Mouse (Mus musculus): ENCODE data around the gene Lmntd1.

DNA sequence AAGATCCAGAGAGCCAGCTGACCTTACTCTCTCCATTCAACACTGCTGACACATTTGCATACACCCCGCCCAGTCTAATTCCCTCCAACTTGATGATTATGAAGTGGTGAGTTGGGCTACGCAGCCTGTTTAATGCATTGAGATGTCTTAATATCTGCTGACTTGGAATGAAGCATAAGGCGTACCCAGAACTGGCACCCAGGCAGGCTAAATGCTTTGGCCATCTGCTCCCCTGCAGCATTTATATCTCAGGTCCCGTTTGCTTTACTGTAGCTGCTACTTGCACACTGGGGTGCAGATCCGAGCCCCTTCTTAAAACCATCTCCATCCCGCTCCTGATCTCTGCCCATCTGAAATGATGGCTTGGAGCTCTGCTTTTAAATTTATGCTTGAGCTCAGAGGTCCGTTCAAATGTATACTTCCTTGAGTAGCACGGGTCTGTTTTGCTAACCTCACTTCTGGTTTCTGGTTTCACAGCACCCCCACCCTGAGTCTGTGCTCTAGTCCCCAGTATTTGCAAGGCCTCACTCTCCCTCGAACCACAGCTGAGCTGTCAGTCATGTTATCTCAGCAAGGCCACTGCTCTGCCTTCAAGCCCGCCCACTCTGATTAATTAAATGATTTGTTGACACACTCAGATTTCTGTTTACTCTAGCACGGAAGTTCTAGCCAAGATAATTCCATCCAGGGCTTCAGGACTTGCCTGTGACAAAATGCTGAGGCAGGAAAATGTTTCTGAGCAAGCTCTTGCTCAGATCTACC lies 15.1 kb downstream of the Lmntd1 start:
- TF ChIP-seq MYOG (IDR thresholded peaks at IDR 0.05; ENCODE audit: control insufficient read depth in 1 of 3, insufficient read depth in 1 of 3, insufficient read length in 2 of 3, low read depth in 2 of 3) (no peak), USF1 (IDR thresholded peaks at IDR 0.05; ENCODE audit: low read depth) (no peak), POLR2A (IDR thresholded peaks at IDR 0.05; ENCODE audit: insufficient read length, low read depth) (no peak), E2F4 (IDR thresholded peaks at IDR 0.05; ENCODE audit: insufficient read depth) (no peak), TCF12 (IDR thresholded peaks at IDR 0.05; ENCODE audit: insufficient read depth, poor library complexity, severe bottlenecking) (no peak), MAX (IDR thresholded peaks at IDR 0.05; ENCODE audit: low read depth) (no peak), TCF3 (IDR thresholded peaks at IDR 0.05; ENCODE audit: insufficient read length, low read depth) (no peak), REST (IDR thresholded peaks at IDR 0.05; ENCODE audit: insufficient read depth, insufficient read length) (no peak), POLR2AphosphoS2 (IDR thresholded peaks at IDR 0.05; ENCODE audit: insufficient read length, low read depth) (no peak), SRF (IDR thresholded peaks at IDR 0.05; ENCODE audit: control insufficient read depth, insufficient read length, low read depth) (no peak), CEBPB (IDR thresholded peaks at IDR 0.05; ENCODE audit: insufficient read depth, poor library complexity, severe bottlenecking) (no peak), MYOD1 (IDR thresholded peaks at IDR 0.05; ENCODE audit: control insufficient read depth in 1 of 3, insufficient read length in 2 of 3, low read depth in 2 of 3) (no peak)
